ENCODE assay signal across 8 mouse cellular contexts in the genomic region with DNA sequence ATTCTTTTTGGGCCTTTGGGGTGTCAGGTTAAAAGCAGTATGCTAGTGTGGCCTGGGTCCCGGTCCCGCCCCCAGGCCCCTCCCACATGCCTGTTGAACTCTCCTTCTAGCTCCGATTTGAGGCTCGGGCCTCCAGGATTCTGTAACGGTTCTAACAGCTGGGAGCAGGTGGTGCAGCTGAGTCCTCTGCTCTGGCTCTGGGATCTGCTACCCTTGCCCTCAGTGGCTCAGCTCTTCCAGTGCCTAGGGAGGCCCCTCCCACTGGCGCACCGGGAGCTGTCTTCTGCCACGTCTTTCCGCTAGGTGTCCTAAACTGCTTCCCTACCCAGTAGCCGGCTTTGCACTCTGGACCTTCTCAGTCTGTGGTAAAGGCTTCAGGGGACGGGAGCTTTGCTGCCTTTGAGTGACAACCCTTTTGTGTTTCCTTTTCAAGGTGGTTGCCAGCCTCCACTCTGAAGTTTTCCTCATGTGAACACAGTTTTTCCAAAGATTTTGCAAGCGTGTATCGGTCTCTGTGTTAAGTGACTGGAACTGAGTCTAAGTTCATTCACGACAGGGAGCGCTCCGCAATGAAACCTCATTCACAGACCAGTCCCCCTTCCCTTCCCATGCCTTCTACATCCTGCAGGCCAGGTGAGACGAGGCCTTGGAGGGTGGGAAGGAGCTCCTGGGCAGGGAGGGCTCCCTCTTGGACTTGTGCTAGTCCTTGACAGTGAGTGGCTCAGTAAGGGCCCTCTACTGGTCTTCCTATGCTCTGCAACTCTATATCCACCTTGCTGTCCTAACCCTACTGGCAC. TPM values are rescaled to one million over a fixed set of nuclear protein-coding genes. Genes with fewer than 3 reads are reported as not detected.
DNase-seq lines count a peak whose midpoint lies in the region; ATAC-seq and TF ChIP-seq lines count a peak whose summit lies in the region.

A gene (plus strand): TSS at position 189 of the 797 bp plus-strand sequence.

- H3K36me3 ChIP-seq in hindbrain, embryonic 16.5 days (ENCODE audit: control insufficient read depth, insufficient read depth, low read length): no peaks in the 10 kb centered on the region
- no peaks in the 10 kb centered on the region for H3K36me3 ChIP-seq in limb, embryonic 12.5 days
- 0 out of 2 replicates have a peak, but pooled peaks cover 3% of the 10 kb centered on the region for H3K36me3 ChIP-seq in midbrain, embryonic 12.5 days
- no peaks in the 10 kb centered on the region; the same call in 1 of the 2 replicates for H3K36me3 ChIP-seq in spleen, adult 2 months (ENCODE audit: control insufficient read depth, insufficient read depth, low read length)

- peak within 1 kb of the TSS; percentile 63 for H3K9ac ChIP-seq in hindbrain, embryonic 16.5 days (ENCODE audit: low read depth, low read length)
- H3K9ac ChIP-seq in limb, embryonic 12.5 days (replicated peaks): peak within 1 kb of the TSS; percentile 38; the same call in 1 of the 2 replicates
- H3K9ac ChIP-seq in midbrain, embryonic 12.5 days (replicated peaks): peak within 1 kb of the TSS; percentile 31; the same call in 1 of the 2 replicates

- no peaks in the 10 kb centered on the region for H3K9me3 ChIP-seq in hindbrain, embryonic 16.5 days (ENCODE audit: control insufficient read depth, low read length)
- no peaks in the 10 kb centered on the region for H3K9me3 ChIP-seq in limb, embryonic 12.5 days
- no peaks in the 10 kb centered on the region for H3K9me3 ChIP-seq in midbrain, embryonic 12.5 days

- peak within 1 kb of the TSS; percentile 46 for H3K4me3 ChIP-seq in hindbrain, embryonic 16.5 days (ENCODE audit: low read length)
- H3K4me3 ChIP-seq in limb, embryonic 12.5 days (replicated peaks): peak within 1 kb of the TSS; percentile 34
- peak within 1 kb of the TSS; percentile 37 for H3K4me3 ChIP-seq in midbrain, embryonic 12.5 days
- H3K4me3 ChIP-seq in spleen, adult 2 months (ENCODE audit: extremely low read depth, insufficient read depth, insufficient read length): peak within 1 kb of the TSS; percentile 53

- peak; percentile 29; the same call in 1 of the 2 replicates for TF ChIP-seq CTCF in spleen, adult 2 months (IDR thresholded peaks at IDR 0.05; ENCODE audit: extremely low read depth, insufficient read depth, insufficient read length, insufficient replicate concordance)

- WGBS in hindbrain, embryonic 16.5 days: 1% methylated on average over 17 of the region's 17 CpGs
- WGBS in limb, embryonic 12.5 days: 2% methylated on average over 17 of the region's 17 CpGs
- 2% methylated on average over 17 of the region's 17 CpGs for WGBS in midbrain, embryonic 12.5 days
- WGBS in spleen, adult 2 months: 5% methylated on average over 17 of the region's 17 CpGs

- H3K4me1 ChIP-seq in hindbrain, embryonic 16.5 days (ENCODE audit: control insufficient read depth, insufficient read depth, low read depth, low read length): peaks cover 8% of the 10 kb centered on the region; the same call in 1 of the 2 replicates
- peaks cover 13% of the 10 kb centered on the region; the same call in 1 of the 2 replicates for H3K4me1 ChIP-seq in limb, embryonic 12.5 days (replicated peaks)
- peaks cover 8% of the 10 kb centered on the region; the same call in 1 of the 2 replicates for H3K4me1 ChIP-seq in midbrain, embryonic 12.5 days
- H3K4me1 ChIP-seq in spleen, adult 2 months (ENCODE audit: control insufficient read depth, insufficient read depth, insufficient read length): peaks cover 3% of the 10 kb centered on the region; the same call in 1 of the 2 replicates

- H3K4me2 ChIP-seq in hindbrain, embryonic 16.5 days (ENCODE audit: low read length): peak within 1 kb of the TSS; percentile 86
- peak within 1 kb of the TSS; percentile 61 for H3K4me2 ChIP-seq in limb, embryonic 12.5 days
- H3K4me2 ChIP-seq in midbrain, embryonic 12.5 days (replicated peaks): peak within 1 kb of the TSS; percentile 62

- peak within 1 kb of the TSS; percentile 54; the same call in 1 of the 2 replicates for H3K27ac ChIP-seq in hindbrain, embryonic 16.5 days (ENCODE audit: low read depth, low read length)
- H3K27ac ChIP-seq in limb, embryonic 12.5 days: peak within 1 kb of the TSS; percentile 73
- no peak within 1 kb of the TSS for H3K27ac ChIP-seq in midbrain, embryonic 12.5 days (replicated peaks)
- no peak within 1 kb of the TSS for H3K27ac ChIP-seq in spleen, adult 2 months (ENCODE audit: insufficient read depth, low read length)

- DNase-seq in right cerebral cortex, adult 18-20 months: peak; percentile 68
- no peak for DNase-seq in right cerebral cortex, postnatal 36 days (ENCODE audit: low spot score in 2 of 2)
- DNase-seq in gastrocnemius, adult 8-10 months (ENCODE audit: low spot score in 2 of 2): peak; percentile 79 to 81
- DNase-seq in spleen, adult 2 months (ENCODE audit: low read depth in 1 of 2, low spot score in 2 of 2): peak; percentile 36 to 42

- TF ChIP-seq POLR2A in spleen, adult 2 months (IDR thresholded peaks at IDR 0.05; ENCODE audit: low read depth, low read length): no peak

- ATAC-seq in common myeloid progenitor, adult 5-6 weeks (replicated peaks; ENCODE audit: low read depth, poor library complexity, severe bottlenecking): peak; percentile 98
- ATAC-seq in hindbrain, embryonic 16.5 days: peak; percentile 92
- peak; percentile 92 for ATAC-seq in limb, embryonic 12.5 days (ENCODE audit: insufficient number of reproducible peaks, insufficient read depth, low FRiP score, low TSS enrichment, low read depth)
- peak; percentile 93 for ATAC-seq in midbrain, embryonic 12.5 days (ENCODE audit: low FRiP score, low read depth)

- no peaks in the 10 kb centered on the region for H3K27me3 ChIP-seq in hindbrain, embryonic 16.5 days (replicated peaks; ENCODE audit: control insufficient read depth, insufficient read depth, low read length)
- no peaks in the 10 kb centered on the region for H3K27me3 ChIP-seq in limb, embryonic 12.5 days
- H3K27me3 ChIP-seq in midbrain, embryonic 12.5 days: no peaks in the 10 kb centered on the region
- H3K27me3 ChIP-seq in spleen, adult 2 months (ENCODE audit: control insufficient read depth, insufficient read depth, low read length): no peaks in the 10 kb centered on the region

RNA-seq across cellular contexts. Expression of the gene that starts here (rescaled TPM):
- 1.5 and 3.0 TPM in 2 replicates for total RNA-seq in common myeloid progenitor, adult 5-6 weeks (2017)
- under 1 TPM; 0.09 to 0.19 (median 0.11) TPM for total RNA-seq in gastrocnemius, adult 8-10 months (2022)
- 1.5 and 1.6 TPM in 2 replicates for polyA plus RNA-seq in hindbrain, embryonic 16.5 days (2015; fragmentation: Nextera tagmentation; extraction: Ambion mirVana)
- 1.2 and 1.5 TPM in 2 replicates for polyA plus RNA-seq in limb, embryonic 12.5 days (2016; fragmentation: Nextera tagmentation; extraction: Ambion mirVana)
- 1.0 and 1.5 TPM in 2 replicates for polyA plus RNA-seq in midbrain, embryonic 12.5 days (2016; fragmentation: Nextera tagmentation; extraction: Ambion mirVana)
- polyA plus RNA-seq in spleen, adult 2 months (2012; rRNA removed): 1.4 and 2.3 TPM in 2 replicates

Comparison
In these comparisons a context has a peak if more than half of its experiments do, and no peak if none do; other contexts are left out.
1. DNase-seq: peak in right cerebral cortex, adult 18-20 months (single experiment) and spleen, adult 2 months (2 of 2); none in right cerebral cortex, postnatal 36 days (0 of 2).
2. Peak in DNase-seq in gastrocnemius, adult 8-10 months; RNA of the gene not detected or under 1 TPM.
3. H3K27ac ChIP-seq: peak in hindbrain, embryonic 16.5 days (single experiment) and limb, embryonic 12.5 days (single experiment); none in midbrain, embryonic 12.5 days (single experiment) and spleen, adult 2 months (single experiment).
4. Peak in every context shown above with its lines, with median percentiles within 50 percentile points of each other: ATAC-seq, H3K4me2 ChIP-seq, H3K4me3 ChIP-seq and H3K9ac ChIP-seq.